Mouse (Mus musculus) neutrophil, adult 59 days (primary cell): ENCODE results near the gene Mael. TPM values are rescaled to one million over a fixed set of nuclear protein-coding genes. Genes with fewer than 3 reads are reported as not detected.

Experiments used
- total RNA-seq, 2 experiments: library from RNA; stranded (reverse); gene quantifications; 1 replicate in 1 of 2; 2 replicates in 1 of 2; pipeline ENCODE4 v1.2.4; 2023

Gene Mael
- total RNA-seq = not detected

DNA sequence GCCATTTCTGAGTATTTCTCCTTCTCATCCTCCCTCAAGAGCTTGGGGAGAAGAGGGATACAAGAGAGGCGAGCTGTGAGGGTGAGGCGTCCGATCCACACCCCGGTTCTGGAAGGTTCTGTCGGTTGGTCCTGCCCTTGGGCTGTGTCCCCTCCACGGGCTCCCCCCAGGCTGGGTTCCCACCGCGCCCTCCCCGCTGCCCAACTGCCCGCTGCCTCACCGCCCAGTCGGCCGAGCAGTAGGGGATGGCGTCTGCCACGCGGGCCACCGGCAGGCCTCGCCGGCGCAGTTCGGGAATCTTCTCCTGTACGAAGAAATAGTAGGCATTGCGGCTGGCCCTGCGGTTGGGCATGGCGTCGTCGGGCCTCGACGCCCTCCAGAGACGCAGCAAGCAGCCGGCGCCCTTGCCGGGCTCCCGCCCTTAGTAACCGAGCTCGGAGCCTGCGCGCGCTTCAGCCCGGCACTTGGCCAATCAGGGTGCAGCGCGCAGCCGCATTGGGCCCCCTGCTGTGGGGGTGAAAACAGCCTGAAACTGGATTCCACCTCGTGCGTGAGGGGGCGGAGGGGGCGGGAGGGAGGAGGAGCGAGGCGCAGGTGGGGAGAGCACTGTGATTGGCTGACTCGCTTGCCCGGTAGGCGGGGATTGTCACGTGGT, at the start of gene Mael:
Gene Mael (minus strand): TSS at position 433 of the 655 bp plus-strand sequence.

DNA sequence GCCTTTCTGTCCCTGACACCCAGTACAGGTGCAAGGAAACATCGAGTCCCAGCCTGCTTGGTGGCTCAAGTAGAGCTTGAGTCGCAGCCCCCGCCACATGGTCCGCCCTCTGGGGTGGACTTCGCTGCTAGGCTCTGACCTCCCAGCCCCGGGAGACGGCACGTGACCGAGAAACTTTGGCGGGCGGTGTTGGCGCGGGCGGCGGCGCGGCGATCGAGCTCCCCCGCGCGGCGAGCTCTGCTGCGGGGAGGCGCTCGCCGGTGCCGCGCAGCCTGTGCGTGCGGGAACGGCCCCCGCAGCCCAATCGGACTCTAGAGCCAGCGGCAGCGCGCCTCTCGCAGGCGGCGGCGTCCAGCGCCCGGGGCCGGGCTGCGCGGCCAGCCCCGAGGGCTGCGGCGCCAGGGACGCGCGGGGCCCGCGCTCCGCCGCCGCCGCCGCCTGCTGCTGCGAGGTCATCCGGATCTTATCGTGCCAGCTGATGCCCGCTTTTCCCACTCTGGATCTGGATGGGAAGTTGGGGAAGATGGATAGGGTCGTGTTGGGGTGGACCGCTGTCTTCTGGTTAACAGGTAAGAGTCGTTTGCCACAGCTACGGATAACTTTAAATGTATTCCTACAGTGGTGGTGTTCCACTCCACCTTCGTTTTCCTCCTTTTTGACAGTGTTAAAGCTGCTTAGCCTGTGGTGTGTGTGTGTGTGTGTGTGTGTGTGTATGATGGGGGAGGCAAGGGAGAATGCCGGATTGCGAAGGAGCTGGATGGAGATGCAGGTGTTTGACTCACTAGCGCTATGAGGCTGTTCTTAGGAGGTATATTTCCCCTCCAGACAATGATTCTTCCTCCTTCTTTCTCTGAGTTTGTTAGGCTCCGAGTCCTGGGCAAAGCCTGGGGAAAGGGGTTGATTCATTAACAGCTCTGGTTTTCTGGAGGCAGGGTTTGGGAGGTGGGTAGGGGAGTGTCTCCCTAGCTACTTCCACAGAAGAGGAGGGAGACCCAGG, 15.6 kb upstream of the Mael start, which contains the start of gene Ildr2:
Gene Ildr2 (plus strand): TSS at position 242 of the 997 bp plus-strand sequence.

Other genes with a start within 250 kb of the Mael start
- gene Pou2f1, start 236.1 kb downstream of the Mael start, total RNA-seq = 10 to 100 TPM; 17.2 to 23.6 TPM
- not detected for gene Dusp27, start 110.8 kb downstream of the Mael start, total RNA-seq
- not detected for gene Gpa33, start 108.5 kb downstream of the Mael start, total RNA-seq
- under 1 TPM in 1 of 2 experiments, not detected in 1; 0.11 TPM for gene Ildr2, start 15.4 kb upstream of the Mael start, total RNA-seq
- gene Tada1, start 140.3 kb upstream of the Mael start, total RNA-seq = 10 to 100 TPM; 20.0 to 24.9 TPM
- 1 to 10 TPM; 2.8 to 4.5 TPM for gene Pogk, start 171.1 kb upstream of the Mael start, total RNA-seq